Mouse (Mus musculus) embryonic facial prominence, embryonic 13.5 days (tissue): ENCODE measurements at regions not wholly inside any gene's neighbourhood (a gene's known extent, or its start where the extent isn't known, plus 50 kb on each side); places are given as distances from the start of the nearest gene placed in this dataset.
A peak's percentile ranks its signal among the peaks of the same experiment; 100 is the strongest.
"Not testable (repeated sequence)": the region's sequence is repeated elsewhere in the genome, so short reads cannot be mapped to it uniquely, and the experiment has no call there.

Source experiments
- ATAC-seq: fragments of 200-750 bp; cut with Nextera tagmentation; 2 replicates; pipeline ENCODE4 v1.8.0; 2017; ENCODE audit warnings: low read depth; ENCODE audit not compliant: insufficient number of reproducible peaks, insufficient read depth, low FRiP score, low TSS enrichment
- H3K27ac ChIP-seq: fragments of 300-500 bp; sonication (generic); 2 replicates; pipeline ENCODE4 v1.5.1; 2015; ENCODE audit warnings: moderate library complexity, mild to moderate bottlenecking, inconsistent platforms
- H3K27me3 ChIP-seq: fragments of 300-500 bp; sonication (generic); 2 replicates; pipeline ENCODE4 v1.6.1; 2015; ENCODE audit warnings: mild to moderate bottlenecking, inconsistent platforms
- H3K36me3 ChIP-seq: fragments of 300-500 bp; sonication (generic); 2 replicates; pipeline ENCODE4 v1.6.1; 2015; ENCODE audit warnings: mild to moderate bottlenecking, inconsistent platforms
- H3K4me1 ChIP-seq: fragments of 300-500 bp; sonication (generic); 2 replicates; pipeline ENCODE4 v1.6.1; 2015; ENCODE audit warnings: inconsistent platforms
- H3K4me2 ChIP-seq: fragments of 300-500 bp; sonication (generic); 2 replicates; pipeline ENCODE4 v1.6.1; 2015; ENCODE audit warnings: moderate library complexity, mild to moderate bottlenecking, inconsistent platforms
- H3K4me3 ChIP-seq: fragments of 300-500 bp; sonication (generic); 2 replicates; pipeline ENCODE4 v1.5.1; 2015; ENCODE audit warnings: mild to moderate bottlenecking, inconsistent platforms
- H3K9ac ChIP-seq: fragments of 300-500 bp; sonication (generic); 2 replicates; pipeline ENCODE4 v1.6.1; 2015; ENCODE audit warnings: mild to moderate bottlenecking, inconsistent platforms
- H3K9me3 ChIP-seq: fragments of 300-500 bp; sonication (generic); 2 replicates; pipeline ENCODE4 v1.6.1; 2016; ENCODE audit warnings: inconsistent platforms
- WGBS: fragments of 180-500 bp; shearing (Covaris S2); methylation state at CpG from one replicate; pipeline ENCODE4 v1.1.7; 2015; ENCODE audit warnings: mixed read lengths; 5-methylcytosine and 5-hydroxymethylcytosine counted together

GRCm38 (mm10) chr8:7323067-7323675 lies 1337.9 kb downstream of the Efnb2 start:
- no peaks in the 10 kb centered on the region for H3K36me3 ChIP-seq
- WGBS = 42% methylated on average over 3 of the region's 3 CpGs
- ATAC-seq = no peak

GRCm38 (mm10) chr8:7322376-7323066 lies 1338.5 kb downstream of the Efnb2 start:
- Histone ChIP-seq H3K4me2 (no peak overlapping the region), H3K4me3 (no peak overlapping the region), H3K9ac (no peak overlapping the region), H3K36me3 (no peaks in the 10 kb centered on the region), H3K27ac (no peak overlapping the region), H3K9me3 (no peaks in the 10 kb centered on the region), H3K4me1 (no peaks in the 10 kb centered on the region), H3K27me3 (no peaks in the 10 kb centered on the region)
- no peak for ATAC-seq
- WGBS = 51% methylated on average over 12 of the region's 12 CpGs

More at GRCm38 (mm10) chr8:7323067-7323675, 1337.9 kb downstream of the Efnb2 start:
- Histone ChIP-seq H3K9ac (no peak overlapping the region), H3K27me3 (no peaks in the 10 kb centered on the region), H3K4me1 (no peaks in the 10 kb centered on the region), H3K9me3 (no peaks in the 10 kb centered on the region), H3K4me3 (no peak overlapping the region), H3K27ac (no peak overlapping the region), H3K4me2 (no peak overlapping the region)

GRCm38 (mm10) chr8:7316806-7317355 lies 1344.2 kb downstream of the Efnb2 start:
- Histone ChIP-seq H3K4me1 (peaks cover 5% of the 10 kb centered on the region; the same call in 1 of the 2 replicates), H3K27me3 (no peaks in the 10 kb centered on the region), H3K4me3 (no peak overlapping the region), H3K9me3 (no peaks in the 10 kb centered on the region), H3K27ac (no peak overlapping the region), H3K4me2 (no peak overlapping the region), H3K36me3 (no peaks in the 10 kb centered on the region), H3K9ac (no peak overlapping the region)
- no peak for ATAC-seq
- 22% methylated on average over 4 of the region's 4 CpGs for WGBS

GRCm38 (mm10) chr8:7309239-7309638 lies 1351.8 kb downstream of the Efnb2 start:
- no peaks in the 10 kb centered on the region; the same call in 1 of the 2 replicates for H3K4me1 ChIP-seq
- 76% methylated on average over 2 of the region's 2 CpGs for WGBS
- no peaks in the 10 kb centered on the region for H3K36me3 ChIP-seq
- no peak overlapping the region for H3K27ac ChIP-seq
- H3K27me3 ChIP-seq = no peaks in the 10 kb centered on the region
- no peak overlapping the region for H3K4me3 ChIP-seq
- ATAC-seq = no peak
- H3K9ac ChIP-seq = no peak overlapping the region
- no peaks in the 10 kb centered on the region for H3K9me3 ChIP-seq
- no peak overlapping the region for H3K4me2 ChIP-seq

GRCm38 (mm10) chr8:7289361-7289760 lies 1371.7 kb downstream of the Efnb2 start:
- no peaks in the 10 kb centered on the region for H3K9me3 ChIP-seq
- ATAC-seq = no peak
- H3K4me2 ChIP-seq = peak overlapping the region; percentile 28; the same call in 1 of the 2 replicates
- no peaks in the 10 kb centered on the region for H3K4me1 ChIP-seq
- 16% methylated on average over 7 of the region's 7 CpGs for WGBS
- no peak overlapping the region for H3K27ac ChIP-seq
- H3K4me3 ChIP-seq = no peak overlapping the region
- no peaks in the 10 kb centered on the region for H3K36me3 ChIP-seq
- 0 out of 2 replicates have a peak, but pooled peaks cover 4% of the 10 kb centered on the region for H3K27me3 ChIP-seq
- H3K9ac ChIP-seq = no peak overlapping the region

GRCm38 (mm10) chr8:7286581-7286980 lies 1374.5 kb downstream of the Efnb2 start:
- H3K9me3 ChIP-seq = no peaks in the 10 kb centered on the region
- 86% methylated on average over 1 of the region's 1 CpGs for WGBS
- no peaks in the 10 kb centered on the region for H3K36me3 ChIP-seq
- ATAC-seq = no peak
- H3K4me3 ChIP-seq = no peak overlapping the region
- H3K9ac ChIP-seq = no peak overlapping the region
- no peaks in the 10 kb centered on the region for H3K4me1 ChIP-seq
- H3K4me2 ChIP-seq = no peak overlapping the region
- no peak overlapping the region for H3K27ac ChIP-seq
- H3K27me3 ChIP-seq = 0 out of 2 replicates have a peak, but pooled peaks cover 4% of the 10 kb centered on the region

GRCm38 (mm10) chr8:7267406-7267805 lies 1393.6 kb downstream of the Efnb2 start:
- no peak for ATAC-seq
- Histone ChIP-seq H3K4me2 (no peak overlapping the region), H3K27ac (no peak overlapping the region)

GRCm38 (mm10) chr8:7254336-7254735 lies 1406.7 kb downstream of the Efnb2 start:
- H3K4me2 ChIP-seq, ATAC-seq, H3K9me3 ChIP-seq, H3K27ac ChIP-seq, H3K4me1 ChIP-seq, H3K36me3 ChIP-seq, H3K9ac ChIP-seq, H3K4me3 ChIP-seq, H3K27me3 ChIP-seq: not testable (repeated sequence)
- 88% methylated on average over 9 of the region's 9 CpGs for WGBS

More at GRCm38 (mm10) chr8:7267406-7267805, 1393.6 kb downstream of the Efnb2 start:
- 75% methylated on average over 3 of the region's 3 CpGs for WGBS
- H3K9ac ChIP-seq = no peak overlapping the region
- no peaks in the 10 kb centered on the region for H3K36me3 ChIP-seq
- no peak overlapping the region for H3K4me3 ChIP-seq
- no peaks in the 10 kb centered on the region for H3K27me3 ChIP-seq
- H3K4me1 ChIP-seq = no peaks in the 10 kb centered on the region
- no peaks in the 10 kb centered on the region for H3K9me3 ChIP-seq

- Histone ChIP-seq H3K4me2 (no peak overlapping the region), H3K4me1 (0 out of 2 replicates have a peak, but pooled peaks cover 5% of the 10 kb centered on the region), H3K9me3 (no peaks in the 10 kb centered on the region), H3K9ac (no peak overlapping the region), H3K27ac (no peak overlapping the region), H3K27me3 (no peaks in the 10 kb centered on the region), H3K36me3 (no peaks in the 10 kb centered on the region), H3K4me3 (no peak overlapping the region)
- 90% methylated on average over 1 of the region's 1 CpGs for WGBS
- no peak for ATAC-seq
Observed at GRCm38 (mm10) chr8:7240321-7240720, 1420.7 kb downstream of the Efnb2 start.

- Histone ChIP-seq H3K36me3 (no peaks in the 10 kb centered on the region), H3K4me3 (no peak overlapping the region), H3K27ac (no peak overlapping the region), H3K27me3 (no peaks in the 10 kb centered on the region), H3K9me3 (no peaks in the 10 kb centered on the region), H3K9ac (no peak overlapping the region), H3K4me2 (no peak overlapping the region), H3K4me1 (0 out of 2 replicates have a peak, but pooled peaks cover 5% of the 10 kb centered on the region)
- WGBS = 29% methylated on average over 3 of the region's 3 CpGs
- no peak for ATAC-seq
Observed at GRCm38 (mm10) chr8:7234006-7234405, 1427.0 kb downstream of the Efnb2 start.

GRCm38 (mm10) chr8:7219300-7219699 lies 1441.7 kb downstream of the Efnb2 start:
- no peak overlapping the region for H3K27ac ChIP-seq
- H3K9me3 ChIP-seq = no peaks in the 10 kb centered on the region
- WGBS = 77% methylated on average over 3 of the region's 3 CpGs
- H3K36me3 ChIP-seq = no peaks in the 10 kb centered on the region
- no peaks in the 10 kb centered on the region for H3K4me1 ChIP-seq
- no peak for ATAC-seq
- H3K27me3 ChIP-seq = no peaks in the 10 kb centered on the region
- no peak overlapping the region for H3K4me3 ChIP-seq
- no peak overlapping the region for H3K4me2 ChIP-seq
- no peak overlapping the region for H3K9ac ChIP-seq

GRCm38 (mm10) chr8:7207178-7207577 lies 1453.9 kb downstream of the Efnb2 start:
- H3K27me3 ChIP-seq = no peaks in the 10 kb centered on the region
- H3K9me3 ChIP-seq = no peaks in the 10 kb centered on the region
- no peak for ATAC-seq
- H3K27ac ChIP-seq = no peak overlapping the region
- WGBS = 59% methylated on average over 3 of the region's 3 CpGs
- H3K4me2 ChIP-seq = no peak overlapping the region
- no peak overlapping the region for H3K4me3 ChIP-seq
- no peaks in the 10 kb centered on the region for H3K4me1 ChIP-seq
- no peak overlapping the region for H3K9ac ChIP-seq
- no peaks in the 10 kb centered on the region for H3K36me3 ChIP-seq
